Mouse (Mus musculus) testis, adult 2 months (tissue): ENCODE results near the gene Crp. TPM values are rescaled to one million over a fixed set of nuclear protein-coding genes. Genes with fewer than 3 reads are reported as not detected.

Experiments
- H3K27ac ChIP-seq: fragments of 200-500 bp; 2 replicates; pipeline ENCODE4 v1.5.1; 2012; ENCODE audit warnings: low read depth, low read length; ENCODE audit not compliant: control insufficient read depth, insufficient read depth
- H3K27me3 ChIP-seq: fragments of 200-500 bp; 2 replicates; pipeline ENCODE4 v1.6.1; 2012; ENCODE audit warnings: mild to moderate bottlenecking, low read length, moderate library complexity; ENCODE audit not compliant: control insufficient read depth, insufficient read depth
- H3K36me3 ChIP-seq: fragments of 200-500 bp; 2 replicates; pipeline ENCODE4 v1.6.1; 2012; ENCODE audit warnings: mild to moderate bottlenecking, low read length; ENCODE audit not compliant: control insufficient read depth, insufficient read depth
- H3K4me1 ChIP-seq: fragments of 200-500 bp; 2 replicates; pipeline ENCODE4 v1.6.1; 2012; ENCODE audit warnings: low read length; ENCODE audit not compliant: control insufficient read depth, insufficient read depth
- H3K4me3 ChIP-seq: fragments of 200-500 bp; 2 replicates; pipeline ENCODE4 v1.5.1; 2012; ENCODE audit warnings: low read depth, mild to moderate bottlenecking, low read length, moderate library complexity, mixed read lengths; ENCODE audit not compliant: control insufficient read depth
- CTCF ChIP-seq: fragments of 200-500 bp; IDR thresholded peaks from 2 replicates; pipeline ENCODE4 v1.5.1; 2012; ENCODE audit warnings: low read depth, mild to moderate bottlenecking, inconsistent platforms, low read length, moderate library complexity; ENCODE audit not compliant: control insufficient read depth, insufficient read depth, insufficient replicate concordance
- POLR2A ChIP-seq: fragments of 200-500 bp; IDR thresholded peaks from 2 replicates; pipeline ENCODE4 v1.6.1; 2012; ENCODE audit warnings: low read depth, mild to moderate bottlenecking, inconsistent platforms, low read length, moderate library complexity; ENCODE audit not compliant: control insufficient read depth
- polyA plus RNA-seq: library from polyadenylated mRNA; depleted of rRNA; stranded (reverse); fragments of >200 nt; gene quantifications from 2 replicates; pipeline ENCODE4 v1.2.3, GENCODE M21; 2012; rRNA removed

Gene Crp
- polyA plus RNA-seq, 1 experiment = 0.46 TPM

DNA sequence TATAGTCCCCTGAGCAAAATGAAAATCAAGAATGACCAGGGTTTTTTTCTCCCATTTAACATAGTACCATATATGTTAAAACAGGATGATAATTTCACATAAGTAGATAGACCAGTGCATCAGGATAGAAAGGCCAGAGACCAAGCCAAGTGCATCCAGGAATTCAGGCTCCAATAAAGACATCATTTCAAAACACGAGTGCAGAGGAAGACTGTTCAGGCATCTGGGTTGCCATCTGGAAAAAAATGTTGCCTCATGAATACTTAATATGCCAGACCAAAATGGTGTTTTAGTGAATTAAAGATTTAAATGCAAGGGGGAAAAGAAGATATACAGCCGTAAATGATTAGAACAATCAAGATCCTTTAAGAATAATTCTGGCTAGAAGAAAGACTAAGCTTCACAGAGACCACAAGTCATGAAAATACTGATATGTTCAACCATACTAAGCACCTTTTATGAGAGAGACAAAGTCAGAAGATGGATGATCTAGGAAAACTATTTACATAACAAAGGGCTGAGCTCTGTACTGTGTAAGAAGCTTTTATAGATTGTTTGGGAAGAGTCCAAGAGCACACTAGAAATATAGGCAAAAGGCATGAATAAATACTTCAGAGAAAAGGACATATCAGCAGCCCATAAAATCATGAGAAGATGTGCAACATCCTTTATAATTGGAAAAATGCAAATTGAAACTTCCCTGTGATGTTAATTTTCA, 149.3 kb downstream of the Crp start:
- Histone ChIP-seq H3K27ac (no peak overlapping the region), H3K36me3 (no peaks in the 10 kb centered on the region), H3K27me3 (no peaks in the 10 kb centered on the region), H3K4me1 (no peaks in the 10 kb centered on the region), H3K4me3 (no peak overlapping the region)
- TF ChIP-seq POLR2A (no peak), CTCF (no peak)

DNA sequence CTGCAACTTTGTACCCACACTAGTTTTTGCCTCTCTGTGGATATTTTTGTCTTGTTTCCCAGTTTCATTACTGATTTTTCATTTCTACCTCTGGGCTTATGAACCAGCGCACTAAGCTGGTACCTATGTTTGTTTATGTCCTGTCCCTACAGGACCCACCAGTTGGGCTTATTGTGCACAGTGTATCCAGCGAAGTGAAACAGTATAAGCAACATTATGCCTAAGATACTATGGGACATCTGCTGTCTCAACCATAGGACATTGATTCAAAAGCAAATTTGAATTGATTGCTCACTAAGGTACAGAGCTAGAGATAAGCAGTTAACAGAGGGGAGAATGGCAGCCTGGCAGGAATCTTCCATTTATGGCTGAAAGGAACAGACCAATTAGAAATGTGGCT, 150.3 kb downstream of the Crp start:
- TF ChIP-seq POLR2A (no peak), CTCF (no peak)
- Histone ChIP-seq H3K27ac (no peak overlapping the region), H3K4me3 (no peak overlapping the region), H3K36me3 (no peaks in the 10 kb centered on the region), H3K27me3 (no peaks in the 10 kb centered on the region), H3K4me1 (no peaks in the 10 kb centered on the region)

DNA sequence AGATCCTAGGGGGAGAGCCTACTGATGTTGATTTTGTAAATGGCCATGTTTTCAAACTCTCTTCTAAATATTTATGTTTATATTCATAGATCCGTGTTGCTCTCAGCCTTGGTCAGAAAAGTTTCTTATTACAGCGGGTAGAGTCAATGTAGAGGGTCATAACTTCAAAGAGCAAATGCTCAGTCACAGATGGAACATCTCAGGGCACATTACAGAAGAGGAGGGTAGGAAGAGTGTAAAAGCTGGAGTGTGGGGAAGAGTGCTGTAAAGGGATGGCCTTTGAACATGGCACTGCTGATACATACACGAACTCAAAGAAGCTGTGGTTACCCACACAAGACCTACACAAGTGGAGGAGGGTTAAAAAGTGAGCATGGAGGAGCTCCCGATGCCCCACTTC, 177.4 kb downstream of the Crp start:
- no peaks in the 10 kb centered on the region for H3K4me1 ChIP-seq
- H3K36me3 ChIP-seq = no peaks in the 10 kb centered on the region
- no peak overlapping the region for H3K4me3 ChIP-seq
- no peak overlapping the region for H3K27ac ChIP-seq
- H3K27me3 ChIP-seq = no peaks in the 10 kb centered on the region
- TF ChIP-seq CTCF (no peak), POLR2A (no peak)

DNA sequence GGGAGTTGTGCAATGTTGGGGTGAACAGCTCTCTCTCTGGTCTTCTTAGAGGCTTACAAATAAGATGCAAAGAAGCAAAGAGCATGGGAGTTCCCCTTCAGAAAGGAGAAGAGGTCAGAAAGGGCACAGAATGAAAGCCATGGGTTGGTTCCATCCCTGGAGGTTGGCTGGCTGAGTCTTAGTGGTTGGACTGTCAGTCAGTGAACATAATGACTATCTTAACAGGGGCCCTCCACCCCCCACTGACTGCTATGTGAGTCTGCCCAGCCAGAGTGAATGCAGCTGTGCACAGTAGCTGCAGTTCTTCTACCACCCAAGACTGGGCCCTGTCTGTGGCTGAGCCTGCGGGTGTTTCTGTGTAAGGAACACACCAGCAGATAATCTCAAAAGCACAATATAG, 178.8 kb downstream of the Crp start:
- H3K27ac ChIP-seq = no peak overlapping the region
- no peak overlapping the region for H3K4me3 ChIP-seq
- H3K36me3 ChIP-seq = no peaks in the 10 kb centered on the region
- no peaks in the 10 kb centered on the region for H3K4me1 ChIP-seq
- no peak for TF ChIP-seq CTCF
- no peak for TF ChIP-seq POLR2A
- H3K27me3 ChIP-seq = no peaks in the 10 kb centered on the region

Other genes starting within 250 kb of the Crp start
- 9.8 and 13.1 TPM in 2 replicates for gene Slamf9, start 222.7 kb upstream of the Crp start, polyA plus RNA-seq
- 66.1 and 68.5 TPM in 2 replicates for gene Igsf9, start 216.3 kb upstream of the Crp start, polyA plus RNA-seq
- 7.6 and 16.5 TPM in 2 replicates for gene Tagln2, start 198.0 kb upstream of the Crp start, polyA plus RNA-seq
- gene Cfap45, start 177.3 kb upstream of the Crp start, polyA plus RNA-seq = 302 and 305 TPM in 2 replicates
- 12.1 and 14.1 TPM in 2 replicates for gene Vsig8, start 142.1 kb upstream of the Crp start, polyA plus RNA-seq
- 0.06 TPM in 1 of 2 replicates, not detected in the other for gene Slamf8, start 107.5 kb upstream of the Crp start, polyA plus RNA-seq
- gene Fcrl6, start 95.5 kb upstream of the Crp start, polyA plus RNA-seq = not detected in 2 replicates
- gene Dusp23, start 65.1 kb upstream of the Crp start, polyA plus RNA-seq = 5.8 and 6.1 TPM in 2 replicates
- not detected in 2 replicates for gene Apcs, start 197.0 kb downstream of the Crp start, polyA plus RNA-seq